Mouse (Mus musculus) layer of hippocampus, postnatal 36 days (tissue): Measurements from ENCODE around the gene Xdh. TPM values are rescaled to one million over a fixed set of nuclear protein-coding genes. Genes with fewer than 3 reads are reported as not detected.
"Not testable (repeated sequence)": the region's sequence is repeated elsewhere in the genome, so short reads cannot be mapped to it uniquely, and the experiment has no call there.

Source experiments
- DNase-seq, 2 experiments: peaks; one replicate each; pipeline ENCODE4 v3.0.0; 2022
- total RNA-seq, 2 experiments: library from RNA; stranded (reverse); gene quantifications; 2 replicates each; pipeline ENCODE4 v1.2.3; 2021

Xdh gene
- total RNA-seq, 2 experiments from 2014 or later = 8.8 to 10.1 TPM

GRCm38 (mm10) chr17:73879262-73879916 lies 70.6 kb downstream of the Xdh start:
- DNase-seq = no peak

- no peak for DNase-seq
Measured at GRCm38 (mm10) chr17:73875674-73876073, 74.3 kb downstream of the Xdh start.

GRCm38 (mm10) chr17:73875268-73875667 lies 74.7 kb downstream of the Xdh start:
- no peak for DNase-seq

GRCm38 (mm10) chr17:73870956-73871605 lies 78.9 kb downstream of the Xdh start:
- DNase-seq = no peak

- DNase-seq = no peak
Measured at GRCm38 (mm10) chr17:73869008-73869685, 80.8 kb downstream of the Xdh start.

GRCm38 (mm10) chr17:73853717-73854116 lies 96.3 kb downstream of the Xdh start:
- DNase-seq = no peak

GRCm38 (mm10) chr17:73853041-73853440 lies 97.0 kb downstream of the Xdh start:
- no peak for DNase-seq

- DNase-seq = no peak
Measured at GRCm38 (mm10) chr17:73847399-73847798, 102.6 kb downstream of the Xdh start.

GRCm38 (mm10) chr17:73845632-73846031 lies 104.4 kb downstream of the Xdh start:
- DNase-seq = no peak

GRCm38 (mm10) chr17:73842963-73843362 lies 107.0 kb downstream of the Xdh start:
- no peak for DNase-seq

GRCm38 (mm10) chr17:73839876-73840275 lies 110.1 kb downstream of the Xdh start:
- DNase-seq = not testable (repeated sequence)

GRCm38 (mm10) chr17:73839086-73839835 lies 110.7 kb downstream of the Xdh start:
- DNase-seq = no peak

GRCm38 (mm10) chr17:73837244-73837643 lies 112.8 kb downstream of the Xdh start:
- DNase-seq = no peak

- no peak for DNase-seq
Measured at GRCm38 (mm10) chr17:73836601-73837000, 113.4 kb downstream of the Xdh start.

Other genes starting within 250 kb of the Xdh start
- 10 to 100 TPM; 22.2 to 23.3 TPM for gene Galnt14, start 239.7 kb downstream of the Xdh start, total RNA-seq
- 100 to 1,000 TPM; 133 to 146 TPM for gene Ehd3, start 146.1 kb downstream of the Xdh start, total RNA-seq
- not detected for gene Srd5a2, start 97.7 kb upstream of the Xdh start, total RNA-seq